Mouse (Mus musculus): ENCODE data around the gene Samsn1. TPM values are rescaled to one million over a fixed set of nuclear protein-coding genes. Genes with fewer than 3 reads are reported as not detected.

Samsn1 gene
- polyA plus RNA-seq, 1 experiment from 2014 or later: 2.3 TPM

DNA sequence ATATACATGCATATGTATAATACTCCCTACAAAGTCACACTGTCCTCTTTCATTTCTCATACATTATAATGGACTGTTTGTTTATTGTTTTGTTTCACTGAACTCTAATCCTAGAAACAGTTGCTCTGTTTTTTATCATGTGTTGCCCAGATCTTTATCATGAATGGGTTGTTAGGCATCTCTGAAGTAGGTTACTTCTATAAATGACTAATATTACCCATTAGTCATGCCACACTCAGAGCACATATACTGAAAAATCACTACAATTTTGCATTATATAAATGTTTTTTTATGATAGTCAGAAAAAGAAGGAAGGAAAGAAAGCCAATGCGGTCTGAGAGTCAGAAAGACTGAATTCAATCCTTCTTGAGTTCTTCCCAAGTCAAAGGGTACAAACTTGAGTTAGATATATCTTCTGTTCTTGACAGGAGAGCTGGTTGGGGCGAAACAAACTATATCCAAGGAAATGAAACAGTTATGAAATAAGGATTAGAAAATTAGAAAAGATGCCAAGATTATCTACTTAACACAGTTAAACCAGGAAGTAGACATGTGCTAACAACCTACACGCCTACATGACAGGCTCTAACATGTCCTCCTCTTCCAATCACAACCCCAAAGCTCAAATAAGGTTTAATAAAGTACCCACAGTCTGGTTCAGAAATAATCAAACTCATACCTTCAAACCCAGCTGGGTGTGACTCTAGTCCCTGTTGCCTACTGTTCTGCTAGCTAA, 122.0 kb downstream of the Samsn1 start:
- Histone ChIP-seq H3K36me3 (no peaks in the 10 kb centered on the region), H3K9me3 (replicated peaks) (no peaks in the 10 kb centered on the region), H3K4me3 (replicated peaks) (no peak overlapping the region), H3K27ac (replicated peaks) (no peak overlapping the region), H3K9ac (replicated peaks) (no peak overlapping the region), H3K27me3 (replicated peaks) (no peaks in the 10 kb centered on the region), H3K4me2 (no peak overlapping the region), H3K4me1 (no peaks in the 10 kb centered on the region)
- 93% methylated on average over 3 of the region's 3 CpGs for WGBS
- ATAC-seq (ENCODE audit: low FRiP score): no peak

DNA sequence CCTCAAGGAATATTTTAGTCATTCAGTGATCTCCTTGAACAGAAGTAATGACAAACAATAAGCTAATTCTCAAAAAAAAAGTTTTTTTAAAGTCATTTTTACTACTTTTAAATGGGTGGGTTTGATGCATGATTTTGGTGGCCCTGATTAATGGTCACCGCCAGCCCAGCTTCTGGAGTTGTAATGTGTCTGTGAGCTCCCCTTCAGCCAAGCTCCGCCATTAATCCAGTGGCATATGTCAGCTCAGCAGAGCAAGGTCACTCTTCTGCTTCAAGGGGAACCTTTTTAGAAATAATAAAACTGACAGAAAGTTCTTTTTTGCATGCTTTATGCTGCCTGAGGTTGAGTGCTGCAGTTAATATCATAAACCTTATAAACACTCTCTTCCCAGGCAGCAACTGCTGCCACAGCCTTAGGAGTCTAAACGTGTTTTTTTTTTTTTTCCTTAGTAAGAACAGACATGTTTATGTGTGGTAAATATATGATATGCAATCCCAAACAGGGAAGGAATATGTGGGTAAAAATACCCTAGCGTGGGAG, 124.2 kb downstream of the Samsn1 start:
- Histone ChIP-seq H3K4me3 (replicated peaks) (no peak overlapping the region), H3K27ac (replicated peaks) (no peak overlapping the region), H3K4me2 (no peak overlapping the region), H3K36me3 (no peaks in the 10 kb centered on the region), H3K27me3 (replicated peaks) (no peaks in the 10 kb centered on the region), H3K9ac (replicated peaks) (no peak overlapping the region), H3K9me3 (replicated peaks) (no peaks in the 10 kb centered on the region), H3K4me1 (no peaks in the 10 kb centered on the region)
- WGBS: 72% methylated on average over 4 of the region's 4 CpGs
- no peak for ATAC-seq (ENCODE audit: low FRiP score)

DNA sequence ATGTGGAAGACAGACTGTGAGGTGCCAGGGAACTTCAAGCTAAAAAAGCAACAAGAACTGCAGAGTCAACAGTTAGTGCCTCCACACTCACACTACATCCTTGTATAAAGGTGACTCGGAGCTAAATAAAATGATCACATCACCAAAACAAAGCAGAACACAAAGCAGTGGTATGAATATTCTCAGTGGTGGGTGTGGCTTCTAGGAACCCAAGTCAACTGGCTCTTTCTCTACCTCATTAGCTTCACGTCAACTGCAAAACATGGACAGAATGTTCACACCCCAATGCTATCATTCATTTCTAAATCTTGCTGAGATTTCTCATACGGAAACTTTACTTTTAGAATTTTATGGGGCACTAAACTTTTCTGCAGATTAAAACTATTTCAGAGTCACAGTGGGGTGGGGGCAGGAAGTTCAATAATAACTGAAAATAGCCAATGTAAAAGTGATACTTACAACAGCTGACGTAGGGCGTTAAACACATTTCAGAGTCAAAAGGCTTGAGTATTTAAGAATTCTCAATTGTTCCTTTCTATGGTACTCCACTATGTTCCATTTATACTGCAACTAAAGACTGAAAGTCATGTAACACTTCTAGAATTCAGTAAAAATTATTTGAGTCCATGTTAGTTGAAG, 127.7 kb downstream of the Samsn1 start:
- ATAC-seq (ENCODE audit: low FRiP score): no peak
- WGBS: 86% methylated on average over 5 of the region's 5 CpGs
- Histone ChIP-seq H3K4me3 (replicated peaks) (no peak overlapping the region), H3K36me3 (no peaks in the 10 kb centered on the region), H3K27ac (replicated peaks) (no peak overlapping the region), H3K27me3 (replicated peaks) (no peaks in the 10 kb centered on the region), H3K9ac (replicated peaks) (no peak overlapping the region), H3K4me1 (no peaks in the 10 kb centered on the region), H3K4me2 (no peak overlapping the region), H3K9me3 (replicated peaks) (no peaks in the 10 kb centered on the region)

DNA sequence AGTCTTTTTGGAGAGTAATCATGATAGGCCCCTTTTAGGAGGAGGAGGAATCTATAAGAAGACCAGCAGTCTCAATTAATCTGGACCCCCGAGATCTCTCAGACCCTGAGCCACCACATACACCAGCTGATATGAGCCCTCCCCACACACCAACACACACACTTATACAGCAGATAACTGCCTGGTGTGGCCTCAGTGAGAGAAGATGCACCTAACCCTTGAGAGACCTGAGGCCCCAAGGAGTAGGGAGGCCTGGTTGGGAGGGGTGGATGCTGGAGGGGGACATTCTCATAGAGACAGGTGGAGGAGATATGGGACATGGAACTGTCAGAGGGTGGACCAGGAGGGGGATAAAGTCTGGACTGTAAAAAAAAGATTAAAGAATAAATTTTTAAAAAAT, 128.6 kb downstream of the Samsn1 start:
- H3K4me3 ChIP-seq (replicated peaks): no peak overlapping the region
- no peaks in the 10 kb centered on the region for H3K36me3 ChIP-seq
- WGBS: 97% methylated on average over 1 of the region's 1 CpGs
- no peak for ATAC-seq (ENCODE audit: low FRiP score)
- no peak overlapping the region for H3K4me2 ChIP-seq
- H3K9ac ChIP-seq (replicated peaks): no peak overlapping the region
- H3K9me3 ChIP-seq (replicated peaks): no peaks in the 10 kb centered on the region
- H3K27me3 ChIP-seq (replicated peaks): no peaks in the 10 kb centered on the region
- no peaks in the 10 kb centered on the region for H3K4me1 ChIP-seq
- no peak overlapping the region for H3K27ac ChIP-seq (replicated peaks)

DNA sequence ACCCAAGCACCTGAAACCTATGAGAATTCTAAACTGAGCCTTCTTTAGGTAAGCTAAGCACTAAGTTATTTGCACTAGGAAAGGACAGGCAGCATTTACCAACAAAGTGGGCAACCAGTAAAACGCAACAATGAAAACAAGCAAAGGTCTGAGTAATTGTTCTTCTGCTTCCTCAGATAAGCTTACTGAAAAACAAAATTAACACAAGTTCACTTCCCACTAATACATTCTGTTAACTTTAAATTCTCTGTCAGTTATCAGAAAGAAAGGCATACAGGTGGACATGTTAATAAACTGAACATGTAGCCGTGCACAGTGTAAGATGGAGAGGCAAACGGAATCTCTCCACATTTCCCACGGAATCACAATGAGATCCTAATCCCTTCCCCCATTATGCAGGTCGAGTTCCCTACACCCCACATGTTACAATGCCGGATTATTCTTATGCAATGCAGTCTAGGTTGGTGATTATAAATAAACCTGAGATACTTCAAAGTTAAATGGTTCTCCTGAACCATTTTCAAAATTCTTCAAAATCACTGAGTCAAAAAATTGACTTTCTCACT, 132.9 kb downstream of the Samsn1 start:
- no peak overlapping the region for H3K4me3 ChIP-seq (replicated peaks)
- H3K4me2 ChIP-seq: no peak overlapping the region
- H3K4me1 ChIP-seq: no peaks in the 10 kb centered on the region
- no peaks in the 10 kb centered on the region for H3K27me3 ChIP-seq (replicated peaks)
- no peaks in the 10 kb centered on the region for H3K9me3 ChIP-seq (replicated peaks)
- no peak overlapping the region for H3K9ac ChIP-seq (replicated peaks)
- no peak for ATAC-seq (ENCODE audit: low FRiP score)
- no peak overlapping the region for H3K27ac ChIP-seq (replicated peaks)
- WGBS: 79% methylated on average over 6 of the region's 6 CpGs
- no peaks in the 10 kb centered on the region for H3K36me3 ChIP-seq

DNA sequence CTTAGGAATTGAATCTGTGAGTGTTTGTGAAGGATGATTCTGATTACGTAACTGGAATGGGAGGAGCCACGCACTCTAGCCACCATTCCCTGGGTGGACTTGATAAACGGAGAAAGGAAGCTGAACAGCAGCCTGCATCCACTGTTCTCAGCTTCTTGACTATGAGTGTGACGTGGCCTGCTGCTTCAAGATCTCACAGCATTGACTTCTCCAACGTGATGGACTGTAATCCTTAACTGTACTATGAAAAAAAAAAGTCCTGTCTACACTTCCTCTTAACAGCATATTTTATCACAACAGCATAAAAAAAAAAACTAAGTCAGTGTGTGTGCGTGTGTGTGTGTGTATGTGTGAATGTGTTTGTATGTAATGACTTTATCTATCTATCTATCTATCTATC, 134.9 kb downstream of the Samsn1 start:
- no peak overlapping the region for H3K4me2 ChIP-seq
- no peaks in the 10 kb centered on the region for H3K9me3 ChIP-seq (replicated peaks)
- H3K36me3 ChIP-seq: no peaks in the 10 kb centered on the region
- no peaks in the 10 kb centered on the region for H3K4me1 ChIP-seq
- no peaks in the 10 kb centered on the region for H3K27me3 ChIP-seq (replicated peaks)
- no peak for ATAC-seq (ENCODE audit: low FRiP score)
- H3K9ac ChIP-seq (replicated peaks): no peak overlapping the region
- 86% methylated on average over 6 of the region's 6 CpGs for WGBS
- H3K4me3 ChIP-seq (replicated peaks): no peak overlapping the region
- H3K27ac ChIP-seq (replicated peaks): no peak overlapping the region

DNA sequence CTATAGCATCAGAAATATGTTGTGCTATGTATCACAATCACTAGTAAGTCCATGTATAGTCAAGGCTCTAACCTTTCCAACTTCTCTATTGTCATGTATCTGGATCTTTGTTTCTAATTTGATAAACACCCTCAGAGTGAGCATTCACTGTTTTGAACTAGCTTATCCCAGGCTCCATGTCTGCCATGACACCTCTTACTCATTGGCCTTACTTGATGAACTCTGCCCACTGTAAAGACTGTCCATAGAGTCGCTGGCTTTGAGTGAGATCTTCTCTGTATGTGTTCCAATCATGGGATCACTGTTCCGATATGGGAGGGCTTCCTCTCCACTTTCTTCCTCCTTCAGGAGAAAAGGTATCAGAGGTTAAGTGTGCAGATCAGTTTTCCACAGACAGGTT, 143.2 kb downstream of the Samsn1 start:
- no peak for ATAC-seq (ENCODE audit: low FRiP score)
- Histone ChIP-seq H3K36me3 (no peaks in the 10 kb centered on the region), H3K4me1 (no peaks in the 10 kb centered on the region), H3K9me3 (replicated peaks) (no peaks in the 10 kb centered on the region), H3K27me3 (replicated peaks) (no peaks in the 10 kb centered on the region), H3K27ac (replicated peaks) (no peak overlapping the region), H3K4me2 (no peak overlapping the region), H3K9ac (replicated peaks) (no peak overlapping the region), H3K4me3 (replicated peaks) (no peak overlapping the region)
- WGBS: 89% methylated on average over 2 of the region's 2 CpGs

DNA sequence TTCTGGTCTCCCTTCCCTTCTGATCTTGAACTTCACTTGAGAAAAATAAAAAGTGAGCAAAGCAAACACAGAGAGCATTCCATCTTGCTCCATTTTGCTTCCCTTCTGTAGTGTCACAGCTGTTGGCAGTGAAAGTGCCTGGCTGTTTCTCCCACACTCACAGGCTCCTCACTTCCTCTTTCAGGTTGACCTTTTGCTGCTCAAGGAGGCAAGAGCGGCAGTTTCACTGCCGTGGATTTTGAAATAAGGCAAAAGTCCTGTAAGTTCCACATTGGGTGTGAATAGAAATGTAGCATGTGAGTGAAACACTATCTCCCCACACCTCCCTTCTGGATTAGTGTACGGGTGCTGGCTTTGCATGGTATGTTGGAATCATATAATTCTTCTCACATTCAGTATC, 144.9 kb downstream of the Samsn1 start:
- H3K4me2 ChIP-seq: no peak overlapping the region
- WGBS: 80% methylated on average over 3 of the region's 3 CpGs
- no peaks in the 10 kb centered on the region for H3K9me3 ChIP-seq (replicated peaks)
- no peak overlapping the region for H3K27ac ChIP-seq (replicated peaks)
- no peak overlapping the region for H3K4me3 ChIP-seq (replicated peaks)
- no peaks in the 10 kb centered on the region for H3K27me3 ChIP-seq (replicated peaks)
- no peak for ATAC-seq (ENCODE audit: low FRiP score)
- H3K4me1 ChIP-seq: no peaks in the 10 kb centered on the region
- H3K9ac ChIP-seq (replicated peaks): no peak overlapping the region
- H3K36me3 ChIP-seq: no peaks in the 10 kb centered on the region

DNA sequence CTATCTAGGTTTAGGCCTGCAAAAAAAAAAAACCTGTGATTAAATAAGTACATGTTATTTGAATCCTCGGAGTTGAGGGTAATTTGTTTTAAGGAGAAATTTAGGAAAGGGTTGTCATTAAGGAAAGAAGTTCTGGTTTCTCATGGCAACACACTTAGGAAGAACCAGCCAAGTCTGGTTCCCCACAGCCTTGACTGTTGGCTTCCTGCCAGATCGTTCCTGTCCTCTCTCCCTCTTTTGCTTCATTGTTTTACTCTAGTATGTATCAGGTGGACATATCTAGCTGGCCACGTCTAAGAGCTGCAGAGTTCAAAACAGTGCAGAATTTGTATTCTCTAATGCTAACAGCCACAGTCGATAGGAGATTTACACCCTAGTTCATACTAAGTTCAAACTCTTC, 146.2 kb downstream of the Samsn1 start:
- no peak overlapping the region for H3K9ac ChIP-seq (replicated peaks)
- H3K9me3 ChIP-seq (replicated peaks): no peaks in the 10 kb centered on the region
- H3K4me2 ChIP-seq: no peak overlapping the region
- WGBS: 74% methylated on average over 4 of the region's 4 CpGs
- H3K27ac ChIP-seq (replicated peaks): no peak overlapping the region
- ATAC-seq (ENCODE audit: low FRiP score): no peak
- no peaks in the 10 kb centered on the region for H3K27me3 ChIP-seq (replicated peaks)
- no peaks in the 10 kb centered on the region for H3K36me3 ChIP-seq
- no peaks in the 10 kb centered on the region for H3K4me1 ChIP-seq
- H3K4me3 ChIP-seq (replicated peaks): no peak overlapping the region

DNA sequence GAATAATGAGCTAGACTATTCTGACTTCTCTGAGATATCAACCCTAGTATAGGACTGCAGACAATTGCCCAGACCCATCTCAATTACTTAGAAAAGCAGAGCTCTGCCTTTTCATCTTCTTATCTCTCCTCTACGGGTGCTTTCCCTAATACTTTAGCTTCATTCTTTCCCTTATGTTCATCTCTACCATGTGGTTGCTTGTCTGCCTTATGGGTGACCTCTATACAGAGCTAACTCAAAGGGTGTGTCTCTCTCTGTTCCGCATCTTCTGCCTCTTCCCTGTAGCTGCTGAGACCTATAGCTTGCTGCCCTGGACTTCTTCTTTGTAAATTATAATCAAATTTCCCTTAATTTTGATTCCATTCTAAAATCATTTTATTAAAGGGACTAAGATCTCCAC, 147.6 kb downstream of the Samsn1 start:
- Histone ChIP-seq H3K4me2 (no peak overlapping the region), H3K9me3 (replicated peaks) (no peaks in the 10 kb centered on the region), H3K4me1 (no peaks in the 10 kb centered on the region), H3K36me3 (no peaks in the 10 kb centered on the region), H3K27me3 (replicated peaks) (no peaks in the 10 kb centered on the region), H3K27ac (replicated peaks) (no peak overlapping the region), H3K4me3 (replicated peaks) (no peak overlapping the region), H3K9ac (replicated peaks) (no peak overlapping the region)
- 94% methylated on average over 2 of the region's 2 CpGs for WGBS
- no peak for ATAC-seq (ENCODE audit: low FRiP score)

DNA sequence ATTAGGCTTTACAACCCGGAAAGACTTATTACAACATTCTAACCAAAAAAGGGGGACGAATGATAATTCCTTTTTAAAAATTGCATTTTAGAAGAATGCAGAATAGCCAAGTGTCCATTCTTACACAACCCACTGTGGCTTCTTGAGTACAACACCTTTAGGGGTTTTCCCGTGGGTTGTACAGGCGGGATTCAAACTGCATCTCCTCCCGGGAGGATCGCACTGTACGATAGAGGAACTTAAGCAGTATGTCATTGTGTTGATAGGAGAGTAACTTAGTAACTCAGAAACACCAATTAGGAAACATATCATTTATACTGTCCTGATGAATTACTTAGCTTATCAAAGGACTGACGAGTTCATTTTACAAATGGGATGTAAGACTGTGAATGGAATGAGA, 149.8 kb downstream of the Samsn1 start:
- H3K27ac ChIP-seq (replicated peaks): no peak overlapping the region
- H3K4me3 ChIP-seq (replicated peaks): no peak overlapping the region
- no peak overlapping the region for H3K4me2 ChIP-seq
- WGBS: 75% methylated on average over 8 of the region's 8 CpGs
- ATAC-seq (ENCODE audit: low FRiP score): no peak
- H3K4me1 ChIP-seq: no peaks in the 10 kb centered on the region
- H3K9me3 ChIP-seq (replicated peaks): no peaks in the 10 kb centered on the region
- H3K27me3 ChIP-seq (replicated peaks): no peaks in the 10 kb centered on the region
- no peak overlapping the region for H3K9ac ChIP-seq (replicated peaks)
- no peaks in the 10 kb centered on the region for H3K36me3 ChIP-seq

DNA sequence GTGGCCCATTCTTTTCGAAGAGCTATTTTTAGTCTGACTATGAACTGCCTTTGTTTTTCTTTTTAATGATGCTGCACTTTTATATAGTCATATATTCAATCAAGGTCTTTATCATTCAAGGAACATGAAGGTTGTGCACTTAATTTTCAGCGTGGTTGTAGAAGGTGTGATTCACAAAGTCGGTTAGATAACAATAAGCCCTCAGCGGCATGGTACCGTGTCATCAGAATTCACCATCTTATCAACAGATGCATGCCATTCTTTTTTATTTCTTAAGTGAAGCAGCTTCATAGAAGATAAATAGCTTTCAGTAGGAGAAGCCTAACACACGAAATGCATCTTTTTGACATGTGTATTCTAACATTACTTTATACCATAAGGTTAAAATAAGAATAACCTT, 154.7 kb downstream of the Samsn1 start:
- Histone ChIP-seq H3K4me3 (replicated peaks) (no peak overlapping the region), H3K4me2 (no peak overlapping the region), H3K9me3 (replicated peaks) (no peaks in the 10 kb centered on the region), H3K36me3 (no peaks in the 10 kb centered on the region), H3K27ac (replicated peaks) (no peak overlapping the region), H3K9ac (replicated peaks) (no peak overlapping the region), H3K27me3 (replicated peaks) (no peaks in the 10 kb centered on the region), H3K4me1 (no peaks in the 10 kb centered on the region)
- no peak for ATAC-seq (ENCODE audit: low FRiP score)
- 88% methylated on average over 6 of the region's 6 CpGs for WGBS

All from neural tube, embryonic 15.5 days (tissue).